Mouse (Mus musculus): ENCODE results near the gene Rbfox1.

GRCm38 (mm10) chr16:7099506-7100300, 1214.5 kb downstream of the Rbfox1 start:
- TF ChIP-seq CTCF (IDR thresholded peaks at IDR 0.05; ENCODE audit: borderline replicate concordance, control insufficient read depth, extremely low read depth, insufficient read depth, low read length, poor library complexity) (no peak), POLR2A (IDR thresholded peaks at IDR 0.05; ENCODE audit: control insufficient read depth, extremely low read depth, insufficient read depth, low read length, poor library complexity) (no peak)

Data from thymus, adult 2 months (tissue).